Mouse (Mus musculus): ENCODE measurements around the gene 4930564D02Rik.

4930564D02Rik gene

DNA sequence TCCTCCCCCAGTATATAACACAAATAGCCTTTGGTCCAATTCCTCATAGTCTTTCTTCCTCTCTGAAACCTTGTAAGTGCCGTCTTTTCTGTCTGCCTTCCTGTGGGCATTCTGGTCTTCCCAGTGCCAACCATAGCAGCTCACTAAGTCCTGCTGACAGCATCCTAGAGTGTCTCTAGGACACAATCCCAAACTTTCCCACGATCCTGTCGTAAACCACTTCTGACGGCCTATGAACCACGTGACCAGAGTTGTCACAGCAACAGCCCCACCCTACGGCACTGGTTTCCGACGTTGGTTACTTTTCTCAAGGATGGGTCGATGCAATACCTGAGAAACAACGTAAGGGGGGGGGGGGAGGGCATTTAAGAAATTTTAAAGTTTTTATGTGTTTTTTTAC is at the start of gene 4930564D02Rik:
TSS of gene 4930564D02Rik (plus strand) at position 301 of the 400 bp plus-strand sequence.
- no peak for DNase-seq (ENCODE audit: low spot score in 2 of 2)

DNA sequence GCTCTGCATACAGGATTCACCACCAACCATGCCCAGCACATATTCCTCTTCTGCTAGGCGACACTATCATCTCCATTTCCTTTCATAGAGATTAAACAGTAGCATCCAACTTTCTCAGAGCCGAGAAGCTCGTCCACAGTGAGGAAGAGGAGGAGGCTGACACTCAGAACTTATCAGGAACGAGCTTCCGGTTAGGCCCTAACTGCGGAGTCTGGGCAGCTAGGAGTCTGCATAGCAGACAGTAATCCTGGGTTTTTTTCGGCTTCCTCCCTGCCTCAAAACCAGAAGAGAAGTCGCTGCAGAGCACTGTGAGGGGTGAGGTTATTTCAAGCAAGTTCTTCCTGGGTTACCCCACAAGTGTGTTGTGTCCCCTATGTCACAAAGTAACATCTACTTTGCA is 49.3 kb upstream of the 4930564D02Rik start:
- DNase-seq (ENCODE audit: low spot score in 2 of 2), result no peak

DNA sequence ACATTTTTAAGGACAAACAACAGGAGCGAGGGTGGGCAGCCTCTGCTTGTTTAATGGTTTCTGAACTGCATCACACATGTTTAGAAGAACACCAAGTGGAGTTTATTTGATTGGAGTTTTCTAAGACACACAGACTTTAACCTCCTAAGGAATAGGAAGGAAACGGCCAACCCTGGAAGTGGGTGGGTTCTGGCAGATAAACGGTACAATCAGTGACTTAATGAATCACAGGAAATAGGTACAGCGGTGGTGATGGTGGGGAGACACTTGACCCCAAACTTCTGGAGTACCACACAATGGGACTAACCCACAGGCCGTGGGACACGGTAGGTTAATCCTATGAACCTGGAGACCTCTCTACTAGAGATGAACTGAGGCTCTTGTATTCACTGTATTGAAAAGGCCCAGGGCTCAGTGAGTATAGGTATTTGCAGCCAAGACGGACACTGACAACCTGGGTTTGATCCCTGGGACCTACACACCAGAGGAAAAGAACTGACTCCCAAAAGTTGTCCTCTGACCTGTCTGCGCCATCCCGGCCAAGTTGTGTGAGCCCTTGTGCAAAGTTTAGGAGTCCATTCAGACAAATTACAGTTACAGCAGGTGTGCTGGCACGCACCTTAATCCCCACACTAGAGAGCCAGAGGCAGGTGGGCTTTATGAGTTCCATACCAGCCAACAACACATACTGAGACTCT is 48.4 kb upstream of the 4930564D02Rik start:
- no peak for DNase-seq (ENCODE audit: low spot score in 2 of 2)

DNA sequence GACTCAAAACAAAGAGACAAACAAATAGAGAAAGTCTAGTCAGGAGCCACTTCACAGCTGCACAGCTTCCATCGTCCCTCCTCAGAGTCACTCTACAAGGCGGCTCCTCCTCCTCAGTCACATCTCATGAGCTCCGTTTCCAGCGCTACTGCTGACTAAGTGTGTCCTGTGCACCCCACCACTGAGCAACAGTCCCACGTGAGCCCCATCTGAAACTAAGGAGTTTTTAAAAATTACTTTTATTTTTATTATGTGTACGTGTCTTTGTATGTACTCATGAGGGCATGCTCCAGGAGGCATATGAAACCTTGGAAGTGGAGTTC is 47.9 kb upstream of the 4930564D02Rik start:
- no peak for DNase-seq (ENCODE audit: low spot score in 2 of 2)

DNA sequence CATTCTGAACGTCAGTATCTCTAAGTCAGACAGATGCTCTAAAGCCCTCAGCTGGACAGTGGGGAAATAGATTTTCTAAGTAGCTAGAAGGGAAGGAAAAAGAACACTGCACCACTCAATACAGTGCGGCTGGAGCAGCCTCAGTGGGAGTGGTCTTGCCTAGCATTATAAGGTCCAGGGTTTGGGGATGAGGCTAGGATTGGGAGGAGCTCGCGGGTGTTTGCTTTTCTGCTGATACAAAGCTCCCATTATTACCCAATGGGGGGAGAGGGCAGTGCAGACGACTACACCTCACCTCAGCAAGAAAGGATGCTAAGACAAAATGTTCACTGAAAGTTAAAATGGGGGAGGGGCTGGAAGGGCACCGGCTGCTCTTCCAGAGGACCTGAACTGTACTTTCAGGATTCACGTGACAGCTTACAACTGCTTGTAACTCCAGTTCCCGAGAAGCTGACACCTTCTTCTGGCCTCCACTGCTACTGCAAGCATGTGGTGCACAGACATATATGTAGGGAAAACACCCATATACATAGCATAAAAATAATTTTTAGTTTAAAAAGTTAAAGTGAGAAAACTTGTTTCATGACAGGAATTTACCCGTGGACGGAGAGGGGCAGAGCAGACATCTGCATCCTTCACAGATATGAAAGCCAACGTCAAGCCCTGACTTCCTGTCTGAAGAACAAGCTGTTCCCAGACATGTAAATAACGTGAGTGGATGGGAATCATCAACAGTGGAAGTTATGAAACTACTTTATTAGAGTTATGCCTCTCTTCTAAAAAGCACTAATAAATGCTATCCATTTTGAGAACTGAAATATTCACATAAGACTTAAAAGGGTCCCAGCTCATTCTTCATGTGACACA is 46.6 kb upstream of the 4930564D02Rik start:
- DNase-seq (ENCODE audit: low spot score in 2 of 2), result no peak

DNA sequence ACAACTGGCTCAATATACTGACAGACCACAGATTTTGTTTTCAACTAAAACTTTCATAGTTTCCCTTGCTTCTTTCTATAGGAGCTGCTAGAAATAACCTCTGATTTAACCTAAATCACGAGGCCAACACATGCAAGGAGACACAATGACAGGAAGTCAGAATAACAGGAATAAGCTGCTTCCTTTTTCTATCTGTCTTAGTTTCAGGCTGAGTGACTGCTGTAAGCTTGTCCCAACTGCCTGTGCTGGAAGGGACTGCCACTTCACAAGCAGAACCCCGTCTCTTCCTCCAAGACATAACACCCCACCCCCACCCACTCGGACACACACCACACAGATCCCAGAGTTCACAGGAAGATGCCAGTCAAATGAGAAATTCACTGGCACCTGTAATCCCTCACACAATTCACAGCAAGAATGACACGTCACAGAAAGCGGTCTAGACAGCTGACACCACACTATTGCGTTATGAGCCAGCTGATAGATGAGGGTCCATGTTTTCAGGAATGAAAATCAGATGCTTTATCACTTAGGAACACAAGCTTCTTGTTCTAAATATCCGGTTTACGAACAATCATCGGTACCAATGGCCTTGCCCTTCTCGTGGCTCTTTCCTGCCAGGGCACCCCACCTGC is 43.2 kb upstream of the 4930564D02Rik start:
- no peak for DNase-seq (ENCODE audit: low spot score in 2 of 2)

DNA sequence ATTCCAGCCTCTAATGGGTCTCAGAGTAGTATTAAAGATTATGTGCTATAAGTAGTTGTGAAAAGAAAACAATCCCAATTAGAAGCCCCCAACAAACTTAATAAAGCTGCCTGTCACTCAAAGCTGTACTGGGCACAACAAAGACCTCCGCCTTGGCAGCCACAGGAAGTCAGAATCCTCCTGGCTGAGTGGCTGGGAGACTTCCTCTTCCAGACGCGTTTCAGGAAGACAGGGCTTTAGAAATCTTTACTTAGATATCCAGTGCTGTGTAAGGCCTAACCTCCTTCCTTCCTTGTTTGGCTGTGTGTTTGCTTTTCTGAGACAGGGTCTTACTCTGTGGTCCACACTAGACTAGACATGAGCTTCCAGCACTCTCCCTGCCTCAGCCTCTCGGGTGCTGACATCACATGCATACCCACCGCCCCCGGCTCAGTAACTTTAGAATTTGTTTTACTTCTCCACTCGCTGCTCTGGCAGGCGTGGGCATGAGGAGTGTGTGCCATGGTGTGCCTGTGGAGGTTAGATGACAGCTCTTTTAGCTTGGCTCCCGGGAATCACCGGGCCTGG is 30.3 kb upstream of the 4930564D02Rik start:
- DNase-seq (ENCODE audit: low spot score in 2 of 2), result no peak

DNA sequence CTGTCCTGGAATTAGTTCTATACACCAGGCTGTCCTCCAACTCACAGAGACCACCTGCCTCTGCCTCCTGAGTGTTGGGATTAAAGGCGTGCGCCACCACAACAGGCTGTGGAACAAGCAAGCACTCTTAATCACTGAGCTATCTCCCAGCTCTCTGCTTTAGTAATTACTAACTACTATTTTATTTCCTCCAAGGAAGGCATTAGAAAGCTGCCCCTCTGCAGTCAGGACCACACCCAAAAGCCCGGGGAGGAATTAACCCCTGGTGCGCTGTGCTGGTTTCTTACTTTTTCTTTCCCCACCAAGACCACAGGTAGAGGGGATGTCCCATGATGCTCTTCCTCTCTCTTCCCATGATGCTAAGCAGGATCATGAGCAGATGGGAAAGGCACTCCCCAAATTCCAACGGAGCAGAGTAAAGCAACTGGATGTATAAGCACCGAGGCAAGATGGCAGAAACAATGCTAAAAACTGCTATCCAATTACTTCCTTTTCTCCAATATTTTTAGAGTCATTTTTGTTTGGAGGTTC is 29.3 kb upstream of the 4930564D02Rik start:
- DNase-seq (ENCODE audit: low spot score in 2 of 2), result no peak

DNA sequence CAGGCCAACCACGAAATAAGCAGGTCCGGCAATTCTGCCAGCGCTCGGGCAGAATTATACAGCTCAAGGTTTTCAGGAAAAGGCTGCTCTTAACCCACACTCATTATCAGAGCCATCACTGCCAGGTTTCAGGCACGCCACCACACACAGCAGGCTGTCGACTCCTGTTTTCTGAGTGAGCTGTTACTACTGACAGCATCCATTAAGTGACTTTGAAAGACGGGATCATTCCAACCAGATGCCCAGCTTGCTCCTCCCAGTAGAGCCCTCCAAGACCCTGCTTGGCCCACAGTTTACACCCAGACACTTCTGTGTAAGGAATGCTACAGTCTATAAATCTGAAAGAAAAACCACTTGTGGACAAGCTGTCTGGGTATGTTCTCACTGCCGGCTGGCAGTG is 26.6 kb upstream of the 4930564D02Rik start:
- no peak for DNase-seq (ENCODE audit: low spot score in 2 of 2)

DNA sequence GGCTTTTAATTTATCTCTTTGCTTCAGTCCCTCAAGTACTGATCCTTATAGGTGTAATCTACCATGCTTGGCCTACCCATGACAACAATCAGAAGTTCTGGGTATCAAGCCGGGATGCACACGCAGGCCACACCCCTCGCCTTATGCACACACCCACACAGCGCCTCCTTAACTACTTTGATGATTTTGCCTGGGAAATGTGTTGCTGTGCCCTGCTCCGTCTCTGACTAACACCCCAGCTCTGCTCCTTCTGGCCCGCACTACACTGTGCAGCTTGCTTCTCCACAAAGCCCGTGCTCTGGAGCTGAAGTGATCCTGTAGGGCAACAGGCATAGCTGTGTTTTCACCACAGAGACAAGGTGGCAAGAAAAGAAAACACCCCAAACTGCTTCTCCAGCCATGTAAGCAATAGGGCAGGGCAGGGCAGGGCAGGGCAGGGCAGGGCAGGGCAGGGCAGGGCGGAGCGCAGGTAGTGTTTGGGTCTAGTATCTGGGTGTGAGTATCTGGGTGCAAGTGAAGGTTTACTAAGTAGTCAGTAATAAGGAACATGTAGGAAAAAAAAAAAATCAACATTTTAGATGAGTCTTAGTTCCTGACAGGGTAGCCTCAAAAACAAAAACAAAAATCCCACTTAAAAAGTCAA is 25.5 kb upstream of the 4930564D02Rik start:
- no peak for DNase-seq (ENCODE audit: low spot score in 2 of 2)

DNA sequence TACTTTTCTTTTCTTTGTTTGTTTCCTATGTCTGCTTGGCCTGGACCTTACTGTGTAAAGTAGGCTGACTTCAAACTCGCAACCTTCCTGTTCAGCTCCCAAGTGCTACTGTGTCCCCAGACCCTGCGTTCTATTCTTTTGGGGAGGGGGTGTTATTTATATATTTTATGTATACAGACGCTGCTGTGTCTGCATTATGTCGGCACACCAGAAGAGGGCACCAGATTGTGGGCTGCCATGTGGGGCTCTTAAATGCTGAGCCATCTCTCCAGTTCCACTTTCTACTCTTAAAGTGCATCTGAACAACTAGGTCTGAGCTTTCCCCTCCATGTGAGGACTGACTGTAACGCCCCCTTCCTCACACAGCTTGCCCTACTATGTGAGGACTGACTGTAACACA is 22.9 kb upstream of the 4930564D02Rik start:
- no peak for DNase-seq (ENCODE audit: low spot score in 2 of 2)

DNA sequence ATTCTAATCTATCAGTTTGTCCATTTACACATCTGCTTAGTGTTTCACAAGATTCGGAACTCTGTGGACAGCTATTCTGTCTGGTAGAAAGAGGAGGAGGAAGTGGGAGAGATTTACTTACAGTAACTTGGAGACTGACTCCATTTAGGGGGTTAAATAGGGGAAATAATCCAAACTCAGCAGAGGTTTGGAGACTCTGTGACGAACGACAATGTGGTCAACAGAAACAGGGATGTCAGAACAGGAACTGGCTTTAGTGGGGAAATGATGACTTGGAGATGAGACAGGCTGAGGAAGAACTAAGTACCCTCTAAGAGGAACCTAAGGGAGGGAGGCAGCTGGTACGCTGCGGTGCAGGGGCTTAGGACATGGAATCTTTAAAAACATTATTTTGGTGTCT is 19.8 kb upstream of the 4930564D02Rik start:
- DNase-seq (ENCODE audit: low spot score in 2 of 2), result no peak

DNA sequence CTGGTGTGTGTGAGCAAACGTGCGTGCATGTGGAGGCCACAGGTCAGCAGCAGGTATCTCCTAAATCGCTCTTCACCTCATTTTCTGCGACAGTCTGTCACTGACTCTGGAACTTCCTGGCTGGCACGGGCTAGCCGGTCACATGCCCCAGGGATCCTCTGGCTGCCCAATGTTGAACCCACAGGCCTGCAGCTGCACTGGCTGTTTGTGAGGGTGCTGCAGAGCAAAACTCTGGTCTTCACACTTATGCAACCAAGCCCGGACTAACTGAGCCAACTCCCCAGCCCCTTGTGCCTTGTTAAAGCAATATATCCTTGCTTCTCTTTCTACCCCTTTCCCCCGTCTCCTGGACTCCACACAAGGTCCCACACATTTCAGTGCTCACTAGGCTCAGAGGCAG is 19.0 kb upstream of the 4930564D02Rik start:
- peak in 1 of 2 experiments; percentile 38 for DNase-seq (ENCODE audit: low spot score in 2 of 2)

DNA sequence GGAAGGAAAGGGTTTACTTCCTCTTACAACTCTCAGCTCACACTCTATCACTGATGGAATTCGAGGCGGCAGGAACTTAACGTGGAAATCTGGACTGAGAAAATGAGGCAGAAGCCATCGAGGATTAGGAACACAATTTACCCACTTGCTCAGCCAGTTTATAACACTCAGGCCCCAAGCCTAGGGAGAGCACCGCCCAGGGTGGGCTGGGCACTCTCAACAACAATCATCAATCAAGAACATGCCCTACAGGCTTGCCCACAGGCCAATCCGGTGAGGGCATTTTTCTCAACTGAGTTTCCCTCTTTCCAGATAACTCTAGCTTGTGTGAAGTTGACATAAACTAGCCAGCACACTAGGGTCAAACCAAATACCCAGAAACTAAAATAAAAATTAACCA is 16.8 kb upstream of the 4930564D02Rik start:
- DNase-seq (ENCODE audit: low spot score in 2 of 2), result no peak

DNA sequence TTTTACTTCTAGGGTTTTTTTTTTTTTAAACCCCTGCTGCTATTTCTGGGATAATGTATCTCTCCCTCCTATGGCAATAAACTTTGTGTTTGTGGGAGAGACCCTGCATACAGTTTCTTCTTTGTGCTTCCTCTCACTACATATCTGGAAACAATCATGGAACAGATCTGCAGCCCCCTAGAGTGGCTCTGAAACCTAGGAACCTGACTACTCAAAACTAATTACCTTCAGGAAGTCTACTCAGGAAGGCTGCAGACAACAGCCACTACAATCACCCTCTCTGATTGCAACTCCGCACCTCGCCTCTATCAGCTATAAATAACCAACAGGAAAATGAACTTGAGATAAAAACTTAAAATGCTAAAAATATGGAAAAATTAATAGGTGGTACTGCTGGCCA is 15.5 kb upstream of the 4930564D02Rik start:
- DNase-seq (ENCODE audit: low spot score in 2 of 2), result no peak

DNA sequence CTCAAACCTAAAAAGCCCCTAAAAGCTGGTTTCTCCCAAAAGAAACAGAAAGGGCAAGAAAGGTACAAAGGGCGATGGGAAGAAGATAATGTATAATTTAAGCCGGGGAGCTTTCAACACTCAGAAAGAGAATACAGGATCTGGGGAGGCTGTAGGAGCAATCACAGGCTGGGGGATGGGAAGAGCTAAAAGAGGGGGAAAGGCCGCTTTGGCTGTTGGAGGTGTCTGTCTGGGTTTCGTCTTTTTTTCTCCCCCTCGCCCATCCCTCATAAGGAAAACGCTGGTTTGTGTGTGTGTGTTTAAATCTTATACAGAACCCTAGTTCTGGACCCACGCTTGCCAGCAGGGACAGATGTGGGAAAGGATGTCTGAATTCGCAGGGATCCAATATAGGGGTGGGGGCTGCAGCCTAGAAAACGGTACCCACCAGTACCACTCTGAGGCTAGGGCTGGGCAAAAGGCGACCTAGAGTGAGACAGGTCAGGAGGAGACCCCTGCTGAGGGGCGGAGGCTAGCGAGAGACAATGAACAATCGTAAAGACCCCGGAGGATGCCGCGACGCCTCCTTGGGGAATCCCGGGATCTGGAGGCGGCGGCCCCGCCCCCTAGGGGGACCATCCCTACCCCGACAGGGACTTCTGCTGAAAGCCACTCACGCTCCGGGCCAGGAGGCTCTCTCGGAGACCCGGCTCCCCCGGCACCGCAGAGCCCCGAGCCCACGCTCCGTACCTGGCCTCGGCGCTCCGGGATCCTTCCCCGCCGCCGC is 14.3 kb upstream of the 4930564D02Rik start:
- DNase-seq (ENCODE audit: low spot score in 2 of 2), result no peak

DNA sequence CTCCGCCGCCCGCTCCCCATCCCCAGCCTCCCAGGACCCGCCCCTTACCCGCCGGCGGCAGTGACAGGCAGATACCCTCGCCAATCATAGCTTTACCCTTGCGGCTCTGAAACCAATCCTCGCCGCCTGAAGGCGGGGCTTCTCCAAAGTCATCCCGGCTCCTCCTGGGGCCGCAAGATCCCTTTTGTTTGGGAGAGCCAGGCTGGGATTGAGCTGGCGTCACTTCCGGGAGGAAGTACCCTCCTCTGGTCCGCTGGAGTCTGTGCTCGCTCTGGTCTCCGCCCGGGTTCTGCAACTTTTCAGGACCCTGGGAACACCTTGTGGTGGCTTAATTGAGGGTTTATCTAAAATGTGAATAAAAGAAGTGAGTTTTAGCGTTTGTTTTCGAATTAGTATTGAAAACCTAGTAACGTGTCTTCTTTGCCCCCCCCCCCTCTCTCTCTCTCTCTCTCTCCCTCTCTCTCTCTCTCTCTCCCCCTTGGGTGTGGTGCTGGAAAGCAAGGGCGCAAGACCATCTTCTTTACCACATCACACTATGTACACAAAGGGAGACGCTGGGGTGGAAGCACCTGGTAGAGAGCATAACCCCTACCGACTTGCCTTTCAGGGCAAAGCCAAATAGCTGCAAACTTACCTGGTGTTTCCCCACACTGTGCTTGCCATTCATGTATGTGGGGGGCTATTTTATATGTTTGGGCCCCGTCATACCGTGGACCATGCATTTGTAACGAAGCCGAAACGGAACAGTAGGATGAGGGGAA is 13.5 kb upstream of the 4930564D02Rik start, which contains the start of gene Cttnbp2nl:
TSS of gene Cttnbp2nl (minus strand) at position 210 of the 761 bp plus-strand sequence.
- peak; percentile 97 to 98 for DNase-seq (ENCODE audit: low spot score in 2 of 2)

DNA sequence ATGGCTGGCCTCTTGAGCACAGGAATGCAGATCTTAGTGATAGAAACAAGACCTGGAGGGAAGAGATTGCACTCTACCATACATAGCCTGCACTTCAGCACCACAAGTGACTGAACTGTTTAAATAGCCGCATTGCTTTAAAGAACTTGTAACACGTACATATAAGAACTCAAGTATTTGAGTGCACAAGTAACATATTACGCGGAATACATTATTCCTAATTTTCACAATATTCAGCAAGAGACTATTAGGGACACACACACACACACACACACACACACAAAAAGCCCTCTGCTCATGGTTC is 13.0 kb upstream of the 4930564D02Rik start:
- DNase-seq (ENCODE audit: low spot score in 2 of 2), result no peak

DNA sequence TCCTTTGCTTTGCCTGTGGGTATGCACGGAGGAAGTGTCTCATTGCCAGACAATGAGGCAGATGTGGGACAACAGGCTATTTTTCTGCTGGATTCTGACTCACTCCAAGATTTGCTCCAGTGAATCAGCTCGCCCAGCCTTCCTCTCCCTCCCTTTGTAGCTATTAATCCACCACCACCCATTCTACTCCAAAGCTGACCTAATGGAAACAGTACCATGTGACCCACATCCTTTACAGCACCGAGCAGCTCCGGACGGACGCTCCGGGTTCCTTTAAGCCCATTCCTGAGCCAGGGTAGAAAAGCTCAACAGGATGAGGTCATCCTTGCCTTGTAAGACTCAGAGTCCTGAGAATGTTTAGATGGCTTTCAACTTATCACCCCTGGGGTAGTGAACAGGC is 11.7 kb upstream of the 4930564D02Rik start:
- DNase-seq (ENCODE audit: low spot score in 2 of 2), result no peak

DNA sequence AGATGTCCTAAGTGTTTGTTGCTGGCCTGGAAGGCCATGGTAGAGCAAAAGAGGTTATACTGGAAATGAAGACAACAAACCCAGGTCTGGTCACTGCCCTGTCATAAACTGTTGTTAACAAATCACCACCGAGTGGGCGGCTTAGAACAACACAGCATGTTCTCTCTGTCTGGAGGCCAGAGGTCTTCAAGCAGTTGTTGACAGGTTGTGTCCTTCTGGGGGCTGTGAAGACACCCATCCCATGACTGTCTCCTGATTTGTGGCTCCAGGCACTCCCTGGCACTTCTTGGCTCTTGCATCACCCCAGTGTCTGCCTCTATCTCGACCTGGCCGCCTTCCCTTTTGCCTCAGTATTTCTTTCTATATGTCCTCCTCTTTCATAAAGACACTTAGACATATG is 11.0 kb upstream of the 4930564D02Rik start:
- no peak for DNase-seq (ENCODE audit: low spot score in 2 of 2)

Measured in frontal cortex, postnatal 14 days (tissue).